Mouse (Mus musculus) intestine, embryonic 14.5 days (tissue): ENCODE measurements at regions not wholly inside any gene's neighbourhood (a gene's known extent, or its start where the extent isn't known, plus 50 kb on each side); places are given as distances from the start of the nearest gene placed in this dataset.

ENCODE experiments used
- ATAC-seq: fragments of 200-750 bp; cut with Nextera tagmentation; replicated peaks from 2 replicates; pipeline ENCODE4 v1.8.0; 2017; ENCODE audit warnings: low read depth, moderate number of reproducible peaks, moderate TSS enrichment, moderate library complexity; ENCODE audit not compliant: low FRiP score, low TSS enrichment
- DNase-seq: peaks from one replicate; pipeline ENCODE4 v3.0.0-alpha.2; 2018; ENCODE audit warnings: low spot score
- H3K27ac ChIP-seq: fragments of 300-500 bp; sonication (generic); 2 replicates; pipeline ENCODE4 v1.5.1; 2014; ENCODE audit warnings: low read depth, mild to moderate bottlenecking, control low read depth
- H3K27me3 ChIP-seq: fragments of 300-500 bp; sonication (generic); replicated peaks from 2 replicates; pipeline ENCODE4 v1.6.1; 2014; ENCODE audit warnings: low read length, control low read depth; ENCODE audit not compliant: control insufficient read depth, insufficient read depth
- H3K36me3 ChIP-seq: fragments of 300-500 bp; sonication (generic); 2 replicates; pipeline ENCODE4 v1.6.1; 2014; ENCODE audit warnings: low read length, control low read depth; ENCODE audit not compliant: control insufficient read depth, insufficient read depth
- H3K4me1 ChIP-seq: fragments of 300-500 bp; sonication (generic); replicated peaks from 2 replicates; pipeline ENCODE4 v1.6.1; 2014; ENCODE audit warnings: low read length, control low read depth, mixed read lengths; ENCODE audit not compliant: control insufficient read depth, insufficient read depth
- H3K4me2 ChIP-seq: fragments of 300-500 bp; sonication (generic); 2 replicates; pipeline ENCODE4 v1.6.1; 2014; ENCODE audit warnings: low read length
- H3K4me3 ChIP-seq: fragments of 300-500 bp; sonication (generic); 2 replicates; pipeline ENCODE4 v1.5.1; 2014; ENCODE audit warnings: low read depth, low read length, control low read depth, mixed read lengths
- H3K9ac ChIP-seq: fragments of 300-500 bp; sonication (generic); 2 replicates; pipeline ENCODE4 v1.6.1; 2014; ENCODE audit warnings: mild to moderate bottlenecking, low read length
- H3K9me3 ChIP-seq: fragments of 300-500 bp; sonication (generic); 2 replicates; pipeline ENCODE4 v1.6.1; 2016; ENCODE audit warnings: low read length, control low read depth; ENCODE audit not compliant: control insufficient read depth
- WGBS: fragments of 180-500 bp; shearing (Covaris S2); extraction: QIAGEN DNeasy Blood & Tissue Kit; methylation state at CpG from one replicate; pipeline ENCODE4 v1.1.7; 2014; 5-methylcytosine and 5-hydroxymethylcytosine counted together

GRCm38 (mm10) chr3:19458386-19458785 is 170.1 kb downstream of the 1700064H15Rik start:
- Histone ChIP-seq H3K4me3 (no peak overlapping the region), H3K4me2 (no peak overlapping the region), H3K4me1 (no peaks in the 10 kb centered on the region), H3K27me3 (no peaks in the 10 kb centered on the region), H3K27ac (no peak overlapping the region), H3K9me3 (no peaks in the 10 kb centered on the region), H3K36me3 (no peaks in the 10 kb centered on the region), H3K9ac (no peak overlapping the region)
- ATAC-seq (no peak), DNase-seq (no peak)
- WGBS = 88% methylated on average over 8 of the region's 8 CpGs

GRCm38 (mm10) chr3:19457431-19457830 is 171.0 kb downstream of the 1700064H15Rik start:
- WGBS = 91% methylated on average over 2 of the region's 2 CpGs

GRCm38 (mm10) chr3:19455838-19456448 is 172.5 kb downstream of the 1700064H15Rik start:
- no peak overlapping the region for H3K27ac ChIP-seq
- H3K9me3 ChIP-seq = no peaks in the 10 kb centered on the region
- no peak overlapping the region for H3K9ac ChIP-seq
- DNase-seq (no peak), ATAC-seq (no peak)
- 85% methylated on average over 4 of the region's 4 CpGs for WGBS
- H3K4me2 ChIP-seq = no peak overlapping the region
- no peaks in the 10 kb centered on the region for H3K4me1 ChIP-seq
- H3K27me3 ChIP-seq = no peaks in the 10 kb centered on the region
- H3K36me3 ChIP-seq = no peaks in the 10 kb centered on the region
- no peak overlapping the region for H3K4me3 ChIP-seq

More at GRCm38 (mm10) chr3:19457431-19457830, 171.0 kb downstream of the 1700064H15Rik start:
- Histone ChIP-seq H3K4me3 (no peak overlapping the region), H3K9ac (no peak overlapping the region), H3K9me3 (no peaks in the 10 kb centered on the region), H3K4me1 (no peaks in the 10 kb centered on the region), H3K27me3 (no peaks in the 10 kb centered on the region), H3K36me3 (no peaks in the 10 kb centered on the region), H3K4me2 (no peak overlapping the region), H3K27ac (no peak overlapping the region)
- DNase-seq (no peak), ATAC-seq (no peak)

DNA sequence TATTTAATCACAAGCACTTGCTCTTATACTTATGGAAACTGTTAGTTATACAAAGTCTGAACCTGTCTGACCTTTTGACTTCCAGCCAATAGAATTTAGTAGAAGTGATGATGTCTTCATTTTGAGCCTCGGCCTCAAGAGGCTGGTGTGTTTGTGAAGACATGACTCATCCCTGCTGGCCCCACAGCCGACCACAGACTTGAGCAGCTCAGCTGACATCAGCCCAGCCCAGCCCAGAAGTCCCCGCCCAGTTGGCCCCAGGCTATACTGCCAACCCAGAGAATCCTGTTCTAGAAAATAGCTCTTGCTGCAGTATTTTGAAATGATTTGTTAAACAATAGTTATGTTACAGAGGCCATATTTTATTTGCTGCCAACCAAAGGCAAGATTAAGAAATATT is 177.5 kb downstream of the 1700064H15Rik start:
- no peaks in the 10 kb centered on the region for H3K9me3 ChIP-seq
- 0 out of 2 replicates have a peak, but pooled peaks have one; percentile 55 for ATAC-seq

DNA sequence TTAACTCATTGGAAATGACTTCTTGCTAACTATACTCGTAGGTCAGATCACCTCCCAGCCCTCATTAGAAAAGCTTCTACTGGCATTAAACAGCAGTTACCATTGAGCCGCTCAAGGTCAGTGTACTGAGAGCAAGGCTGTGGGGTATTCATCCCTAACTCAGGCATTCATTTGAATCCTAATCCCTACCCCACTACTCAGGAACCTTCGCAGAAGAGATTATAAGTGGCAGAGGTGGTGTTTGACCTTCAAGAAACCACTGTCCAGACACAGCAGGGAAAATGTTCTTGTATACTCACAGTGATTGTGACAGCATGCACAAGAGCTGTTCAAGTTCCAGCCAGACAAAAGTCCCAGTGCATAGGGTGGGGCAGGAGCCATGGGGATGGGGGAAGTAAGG is 179.5 kb downstream of the 1700064H15Rik start:
- ATAC-seq = no peak
- Histone ChIP-seq H3K4me3 (no peak overlapping the region), H3K4me1 (no peaks in the 10 kb centered on the region), H3K9me3 (no peaks in the 10 kb centered on the region), H3K36me3 (no peaks in the 10 kb centered on the region), H3K27me3 (no peaks in the 10 kb centered on the region), H3K27ac (no peak overlapping the region), H3K9ac (no peak overlapping the region), H3K4me2 (no peak overlapping the region)
- WGBS = 78% methylated on average over 3 of the region's 3 CpGs
- DNase-seq = no peak

More for the DNA sequence above, 177.5 kb downstream of the 1700064H15Rik start:
- no peak overlapping the region for H3K4me3 ChIP-seq
- H3K27ac ChIP-seq = no peak overlapping the region
- no peak overlapping the region for H3K9ac ChIP-seq
- no peaks in the 10 kb centered on the region for H3K4me1 ChIP-seq
- H3K4me2 ChIP-seq = no peak overlapping the region
- H3K36me3 ChIP-seq = no peaks in the 10 kb centered on the region
- H3K27me3 ChIP-seq = no peaks in the 10 kb centered on the region
- 33% methylated on average over 3 of the region's 3 CpGs for WGBS
- DNase-seq = no peak

DNA sequence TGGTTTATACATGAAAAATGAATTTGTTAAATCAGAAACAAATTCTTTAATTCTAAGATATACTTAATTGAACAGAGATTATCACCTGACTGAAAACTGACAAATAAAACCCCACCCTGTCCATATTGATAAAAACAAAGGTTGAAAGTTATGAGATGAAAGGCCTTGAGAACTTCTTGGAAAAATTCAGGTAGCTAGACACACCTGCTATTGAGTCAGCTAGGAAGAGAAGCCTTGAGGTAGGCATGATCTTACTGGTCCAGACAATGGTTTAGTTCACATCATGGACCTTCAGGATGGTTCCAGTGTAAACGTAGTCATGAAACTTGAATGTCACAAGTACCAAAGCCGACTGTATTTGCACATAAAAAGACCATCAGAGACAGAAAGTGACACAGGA is 180.3 kb downstream of the 1700064H15Rik start:
- no peak overlapping the region for H3K9ac ChIP-seq
- H3K27me3 ChIP-seq = no peaks in the 10 kb centered on the region
- no peak overlapping the region for H3K4me3 ChIP-seq
- no peak overlapping the region for H3K4me2 ChIP-seq
- no peak for DNase-seq
- H3K9me3 ChIP-seq = no peaks in the 10 kb centered on the region
- no peak overlapping the region for H3K27ac ChIP-seq
- no peak for ATAC-seq
- no peaks in the 10 kb centered on the region for H3K36me3 ChIP-seq
- WGBS = 86% methylated on average over 2 of the region's 2 CpGs
- H3K4me1 ChIP-seq = no peaks in the 10 kb centered on the region

DNA sequence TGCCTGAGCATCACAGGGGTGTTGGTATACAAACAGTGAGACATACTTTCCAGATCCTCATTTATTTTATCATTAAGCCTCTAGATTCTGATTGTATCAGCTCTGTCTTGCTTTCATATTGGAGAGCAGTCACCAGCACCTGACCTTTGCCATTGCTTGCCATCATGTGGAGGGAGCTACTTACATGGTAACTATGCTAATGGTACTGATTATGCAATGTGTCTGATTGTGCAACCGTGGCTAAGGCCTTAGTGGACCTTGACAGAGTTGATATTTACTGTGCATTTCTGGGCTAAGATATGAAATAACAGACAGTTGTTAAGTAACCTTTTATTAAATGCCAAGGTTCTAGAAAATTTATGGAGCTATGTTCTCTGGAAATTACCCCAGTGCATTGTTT is 180.7 kb downstream of the 1700064H15Rik start:
- Histone ChIP-seq H3K9ac (no peak overlapping the region), H3K9me3 (no peaks in the 10 kb centered on the region), H3K27me3 (no peaks in the 10 kb centered on the region), H3K4me2 (no peak overlapping the region), H3K36me3 (no peaks in the 10 kb centered on the region), H3K27ac (no peak overlapping the region), H3K4me3 (no peak overlapping the region), H3K4me1 (no peaks in the 10 kb centered on the region)
- ATAC-seq (no peak), DNase-seq (no peak)
- WGBS = 56% methylated on average over 1 of the region's 1 CpGs

DNA sequence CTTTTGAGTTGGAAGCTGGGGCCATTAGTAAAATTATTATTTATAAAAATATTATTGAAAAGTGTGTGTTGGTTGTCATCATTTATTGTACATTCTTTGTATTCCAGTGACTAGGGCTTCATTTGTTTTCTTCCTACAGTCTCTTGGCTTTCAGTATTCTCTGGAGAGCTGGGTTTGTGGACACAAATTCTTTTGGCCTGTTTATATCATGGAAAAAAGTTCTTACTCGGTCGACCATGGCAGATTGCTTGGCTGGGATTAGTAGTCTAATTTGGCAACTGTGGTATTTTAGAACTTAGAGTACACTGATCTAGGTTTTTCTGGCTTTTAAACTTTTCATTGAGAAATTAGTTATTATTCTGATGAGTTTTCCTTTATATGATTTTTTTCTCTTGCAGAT is 183.6 kb downstream of the 1700064H15Rik start:
- Histone ChIP-seq H3K9ac (no peak overlapping the region), H3K27me3 (no peaks in the 10 kb centered on the region), H3K4me1 (no peaks in the 10 kb centered on the region), H3K4me2 (no peak overlapping the region), H3K27ac (no peak overlapping the region), H3K36me3 (no peaks in the 10 kb centered on the region), H3K4me3 (no peak overlapping the region), H3K9me3 (no peaks in the 10 kb centered on the region)
- no peak for ATAC-seq
- no peak for DNase-seq
- 67% methylated on average over 2 of the region's 2 CpGs for WGBS

DNA sequence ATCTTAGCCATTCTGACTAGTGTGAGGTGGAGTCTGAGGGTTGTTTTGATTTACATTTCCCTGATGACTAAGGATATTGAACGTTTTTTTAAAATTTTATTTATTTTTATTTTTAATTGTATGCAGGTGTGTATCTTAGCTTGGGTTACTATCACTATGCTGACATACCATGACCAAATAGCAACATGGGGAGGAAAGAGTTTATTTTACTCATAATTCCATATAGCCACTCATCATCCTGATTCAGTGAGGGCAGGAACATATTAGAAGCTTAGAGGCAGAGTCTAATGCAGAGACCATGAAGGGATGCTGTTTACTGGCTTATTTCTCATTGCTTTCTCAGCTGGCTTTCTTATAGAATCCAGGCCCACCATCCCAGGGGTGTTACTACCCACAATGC is 186.7 kb downstream of the 1700064H15Rik start:
- Histone ChIP-seq H3K9ac (no peak overlapping the region), H3K36me3 (no peaks in the 10 kb centered on the region), H3K9me3 (no peaks in the 10 kb centered on the region), H3K27ac (no peak overlapping the region), H3K27me3 (no peaks in the 10 kb centered on the region), H3K4me3 (no peak overlapping the region), H3K4me2 (no peak overlapping the region), H3K4me1 (no peaks in the 10 kb centered on the region)
- DNase-seq (no peak), ATAC-seq (no peak)
- 67% methylated on average over 1 of the region's 1 CpGs for WGBS
